Mouse (Mus musculus) neural tube, embryonic 15.5 days (tissue): Measurements from ENCODE around the gene Arl4a. TPM values are rescaled to one million over a fixed set of nuclear protein-coding genes. Genes with fewer than 3 reads are reported as not detected.

Source experiments
- ATAC-seq: fragments of 200-750 bp; cut with Nextera tagmentation; 2 replicates; pipeline ENCODE4 v1.8.0; 2017; ENCODE audit warnings: mild to moderate bottlenecking, moderate TSS enrichment, moderate library complexity; ENCODE audit not compliant: low FRiP score
- H3K27ac ChIP-seq: fragments of 300-500 bp; sonication (generic); replicated peaks from 2 replicates; pipeline ENCODE4 v1.5.1; 2015; ENCODE audit warnings: mild to moderate bottlenecking, inconsistent platforms
- H3K27me3 ChIP-seq: fragments of 300-500 bp; sonication (generic); replicated peaks from 2 replicates; pipeline ENCODE4 v1.6.1; 2015; ENCODE audit warnings: inconsistent platforms
- H3K36me3 ChIP-seq: fragments of 300-500 bp; sonication (generic); 2 replicates; pipeline ENCODE4 v1.6.1; 2015; ENCODE audit warnings: inconsistent platforms
- H3K4me1 ChIP-seq: fragments of 300-500 bp; sonication (generic); 2 replicates; pipeline ENCODE4 v1.6.1; 2015; ENCODE audit warnings: inconsistent platforms
- H3K4me2 ChIP-seq: fragments of 300-500 bp; sonication (generic); 2 replicates; pipeline ENCODE4 v1.6.1; 2015; ENCODE audit warnings: inconsistent platforms, mild to moderate bottlenecking, moderate library complexity
- H3K4me3 ChIP-seq: fragments of 300-500 bp; sonication (generic); replicated peaks from 2 replicates; pipeline ENCODE4 v1.5.1; 2015; ENCODE audit warnings: mild to moderate bottlenecking, inconsistent platforms
- H3K9ac ChIP-seq: fragments of 300-500 bp; sonication (generic); replicated peaks from 2 replicates; pipeline ENCODE4 v1.6.1; 2015; ENCODE audit warnings: mild to moderate bottlenecking, inconsistent platforms
- H3K9me3 ChIP-seq: fragments of 300-500 bp; sonication (generic); replicated peaks from 2 replicates; pipeline ENCODE4 v1.6.1; 2016; ENCODE audit warnings: inconsistent platforms
- WGBS: fragments of 180-500 bp; shearing (Covaris S2); methylation state at CpG from one replicate; pipeline ENCODE4 v1.1.7; 2015; ENCODE audit warnings: mixed read lengths; 5-methylcytosine and 5-hydroxymethylcytosine counted together
- polyA plus RNA-seq: library from polyadenylated mRNA; unstranded; fragments of >200 nt; fragmentation: Nextera tagmentation; extraction: Ambion mirVana; gene quantifications from 2 replicates; pipeline ENCODE4 v1.2.1, GENCODE M21; 2015

Gene Arl4a
- polyA plus RNA-seq, 1 experiment from 2014 or later: 113 TPM

DNA sequence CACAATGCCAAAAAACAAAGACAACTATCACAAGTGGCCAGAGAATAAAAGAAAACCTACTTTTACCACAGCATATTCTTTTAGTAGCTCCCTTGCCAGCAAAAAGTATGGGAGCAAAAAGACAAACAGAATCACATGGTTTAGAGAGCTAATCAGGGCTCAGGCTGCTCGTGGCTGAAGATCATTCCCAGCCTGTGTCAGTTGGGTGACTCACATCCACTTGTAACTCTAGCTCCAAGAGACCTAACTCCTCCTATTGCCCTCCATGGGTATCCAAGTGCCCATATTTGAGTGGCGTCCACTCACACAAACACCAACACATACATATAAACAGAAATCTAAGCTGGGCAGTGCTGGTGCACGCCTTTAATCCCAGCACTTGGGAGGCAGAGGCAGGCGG lies 8.6 kb downstream of the Arl4a start:
- Histone ChIP-seq H3K9me3 (no peaks in the 10 kb centered on the region), H3K4me2 (no peak overlapping the region)

DNA sequence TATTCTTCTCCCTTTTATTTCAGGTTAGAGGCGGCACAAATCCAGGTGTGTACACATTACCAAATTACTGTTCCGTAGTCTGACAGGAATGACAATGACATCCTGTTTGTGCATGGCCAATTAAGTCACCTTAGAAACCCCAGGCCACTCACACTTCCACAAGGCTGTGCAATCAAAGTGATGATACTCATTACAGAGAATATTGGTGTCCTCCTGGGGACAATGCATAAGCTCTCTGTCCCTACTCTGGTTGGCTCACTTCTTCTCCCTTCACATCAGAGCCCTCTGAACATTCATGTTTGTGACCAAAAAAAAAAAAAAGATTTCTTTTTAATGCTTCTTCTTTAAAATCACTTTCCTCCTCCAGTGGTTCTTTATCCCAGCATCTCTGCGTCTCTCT lies 10.0 kb downstream of the Arl4a start:
- 71% methylated on average over 3 of the region's 3 CpGs for WGBS

More for the DNA sequence above, 8.6 kb downstream of the Arl4a start:
- Histone ChIP-seq H3K27ac (no peak overlapping the region), H3K36me3 (no peaks in the 10 kb centered on the region; the same call in 1 of the 2 replicates), H3K27me3 (no peaks in the 10 kb centered on the region), H3K4me1 (peaks cover 2% of the 10 kb centered on the region; the same call in 1 of the 2 replicates), H3K9ac (no peak overlapping the region), H3K4me3 (no peak overlapping the region)
- ATAC-seq: no peak
- 81% methylated on average over 4 of the region's 4 CpGs for WGBS

DNA sequence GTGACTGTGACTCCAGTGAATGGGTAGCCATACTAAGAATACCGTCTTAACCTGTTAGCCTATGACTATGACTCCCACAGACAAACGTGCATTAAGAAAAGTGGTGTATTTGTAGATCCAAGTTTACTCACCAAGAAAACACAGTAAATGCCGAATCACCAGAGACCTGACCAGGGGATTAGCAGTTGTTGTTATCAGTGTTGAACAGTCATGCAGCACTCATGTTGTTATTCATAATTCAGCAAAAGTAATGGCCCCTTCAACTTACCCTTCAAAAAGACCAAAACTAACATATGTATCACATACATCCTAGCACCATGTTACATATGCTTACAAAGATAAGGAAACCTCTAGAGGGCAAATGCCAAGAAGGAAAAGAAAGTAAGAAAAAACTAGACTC lies 10.4 kb downstream of the Arl4a start:
- H3K9ac ChIP-seq: no peak overlapping the region
- H3K36me3 ChIP-seq: no peaks in the 10 kb centered on the region; the same call in 1 of the 2 replicates
- no peak for ATAC-seq
- no peaks in the 10 kb centered on the region for H3K9me3 ChIP-seq
- H3K4me1 ChIP-seq: no peaks in the 10 kb centered on the region
- H3K4me3 ChIP-seq: no peak overlapping the region
- WGBS: 96% methylated on average over 3 of the region's 3 CpGs
- no peak overlapping the region for H3K4me2 ChIP-seq
- H3K27me3 ChIP-seq: no peaks in the 10 kb centered on the region
- H3K27ac ChIP-seq: no peak overlapping the region

More for the DNA sequence above, 10.0 kb downstream of the Arl4a start:
- no peaks in the 10 kb centered on the region for H3K4me1 ChIP-seq
- H3K27me3 ChIP-seq: no peaks in the 10 kb centered on the region
- no peak overlapping the region for H3K4me3 ChIP-seq
- no peaks in the 10 kb centered on the region for H3K9me3 ChIP-seq
- H3K9ac ChIP-seq: no peak overlapping the region
- H3K36me3 ChIP-seq: no peaks in the 10 kb centered on the region; the same call in 1 of the 2 replicates
- H3K27ac ChIP-seq: no peak overlapping the region
- no peak overlapping the region for H3K4me2 ChIP-seq
- no peak for ATAC-seq

DNA sequence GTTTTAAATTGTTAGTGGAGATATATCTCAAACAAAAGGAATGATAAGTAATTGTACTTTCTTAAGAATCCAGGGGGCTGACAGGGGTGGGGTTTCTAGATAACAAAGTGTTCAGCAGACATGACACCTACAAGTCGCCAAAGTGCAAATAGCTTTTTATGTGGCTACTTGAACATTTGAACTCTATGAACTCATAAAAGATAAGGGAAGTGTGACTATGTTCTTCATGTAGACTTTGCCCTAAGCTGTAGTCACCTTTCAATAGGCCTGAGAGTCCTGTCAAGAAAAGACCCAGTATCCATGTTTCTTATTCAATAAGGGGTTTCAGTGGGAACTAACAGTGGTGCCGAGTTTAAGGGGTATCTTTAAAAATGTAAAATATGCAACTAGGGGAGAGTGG lies 13.9 kb downstream of the Arl4a start:
- ATAC-seq: no peak
- no peak overlapping the region for H3K4me2 ChIP-seq
- no peaks in the 10 kb centered on the region for H3K4me1 ChIP-seq
- H3K9me3 ChIP-seq: no peaks in the 10 kb centered on the region
- no peaks in the 10 kb centered on the region for H3K36me3 ChIP-seq
- H3K4me3 ChIP-seq: no peak overlapping the region
- 85% methylated on average over 2 of the region's 2 CpGs for WGBS
- H3K9ac ChIP-seq: no peak overlapping the region
- no peak overlapping the region for H3K27ac ChIP-seq
- H3K27me3 ChIP-seq: no peaks in the 10 kb centered on the region

DNA sequence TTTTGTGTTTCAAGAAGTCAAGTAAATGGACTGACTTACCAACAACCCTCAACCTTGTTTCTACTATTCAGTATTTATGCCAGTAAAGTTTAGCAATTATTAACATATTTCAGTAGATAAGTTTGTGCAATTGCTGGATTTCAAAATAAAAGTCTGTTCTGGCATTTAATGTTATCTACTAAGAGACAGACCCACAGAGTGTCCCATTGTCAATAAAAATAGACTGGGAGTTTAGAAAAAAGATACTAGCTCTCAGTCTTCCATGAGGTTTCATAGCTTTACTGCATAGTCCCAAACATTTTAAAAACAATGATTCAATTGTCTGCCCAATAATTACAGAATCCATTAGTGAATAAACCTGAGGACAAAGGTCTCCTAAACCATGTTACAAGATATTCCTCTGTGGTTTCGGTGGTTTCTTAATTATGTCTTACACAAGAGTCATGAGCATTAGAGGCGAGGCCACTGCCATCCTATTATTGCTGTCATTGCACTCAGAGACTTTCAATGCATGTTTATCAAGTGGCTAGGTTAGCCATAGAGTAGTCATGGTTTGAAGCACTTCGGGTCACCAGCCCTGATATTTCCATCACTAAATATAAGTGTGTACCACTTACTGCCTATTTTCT lies 14.7 kb downstream of the Arl4a start:
- Histone ChIP-seq H3K4me3 (no peak overlapping the region), H3K27me3 (no peaks in the 10 kb centered on the region), H3K27ac (no peak overlapping the region), H3K4me2 (no peak overlapping the region), H3K4me1 (no peaks in the 10 kb centered on the region), H3K9me3 (no peaks in the 10 kb centered on the region), H3K9ac (no peak overlapping the region), H3K36me3 (no peaks in the 10 kb centered on the region)
- WGBS: 87% methylated on average over 3 of the region's 3 CpGs
- ATAC-seq: no peak

DNA sequence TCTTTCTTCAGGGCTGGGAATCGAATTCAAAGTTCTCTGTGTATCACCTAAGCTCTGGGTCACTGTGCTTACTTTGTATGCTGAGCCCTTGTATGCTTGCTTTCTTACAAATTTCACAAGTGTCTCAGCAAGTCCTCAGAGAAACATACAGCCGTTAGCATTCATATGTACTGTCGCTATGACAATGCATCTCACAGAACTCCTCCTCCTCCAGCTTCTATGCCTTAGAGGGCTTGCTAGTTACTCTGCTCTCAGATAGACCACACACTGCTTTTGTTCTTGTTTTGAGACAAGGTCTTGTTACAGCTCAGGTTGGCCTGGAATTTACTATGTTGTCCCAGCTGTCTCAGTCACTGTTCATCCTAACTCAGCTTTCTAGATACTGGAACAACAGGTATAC lies 15.5 kb downstream of the Arl4a start:
- 76% methylated on average over 3 of the region's 3 CpGs for WGBS
- ATAC-seq: no peak
- peaks cover 3% of the 10 kb centered on the region; the same call in 1 of the 2 replicates for H3K4me1 ChIP-seq
- H3K27ac ChIP-seq: no peak overlapping the region
- no peak overlapping the region for H3K9ac ChIP-seq
- no peaks in the 10 kb centered on the region for H3K9me3 ChIP-seq
- H3K4me3 ChIP-seq: no peak overlapping the region
- H3K36me3 ChIP-seq: no peaks in the 10 kb centered on the region
- no peak overlapping the region for H3K4me2 ChIP-seq
- H3K27me3 ChIP-seq: no peaks in the 10 kb centered on the region

DNA sequence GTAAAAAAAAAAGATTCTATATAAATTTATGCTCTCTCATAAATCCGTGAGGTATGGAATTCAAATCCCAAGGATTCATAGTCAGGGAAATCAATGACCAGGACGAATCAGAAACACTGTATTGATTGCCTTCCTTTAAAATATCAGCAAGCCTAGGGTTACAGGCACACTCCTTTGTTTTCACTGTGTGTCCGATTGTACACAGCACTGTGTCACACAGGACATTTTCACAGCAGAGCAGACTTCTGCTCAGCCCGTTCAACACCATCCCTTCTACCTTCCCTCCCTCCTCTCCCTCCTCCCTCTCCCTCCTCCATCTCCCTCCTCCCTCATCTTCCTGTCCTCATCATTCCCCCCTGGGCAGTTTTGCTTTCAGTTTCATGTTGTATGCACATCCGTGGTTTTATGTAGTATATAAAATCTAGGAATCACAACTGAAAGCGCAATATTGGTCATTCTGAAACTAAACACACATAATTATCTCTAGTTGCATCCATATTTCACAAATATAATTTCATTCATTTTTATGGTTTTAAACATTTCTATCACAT lies 19.8 kb downstream of the Arl4a start:
- no peaks in the 10 kb centered on the region for H3K9me3 ChIP-seq
- WGBS: 56% methylated on average over 6 of the region's 6 CpGs
- H3K4me2 ChIP-seq: no peak overlapping the region
- ATAC-seq: no peak
- H3K36me3 ChIP-seq: no peaks in the 10 kb centered on the region
- no peak overlapping the region for H3K4me3 ChIP-seq
- no peak overlapping the region for H3K27ac ChIP-seq
- peaks cover 18% of the 10 kb centered on the region; the same call in 1 of the 2 replicates for H3K4me1 ChIP-seq
- no peaks in the 10 kb centered on the region for H3K27me3 ChIP-seq
- H3K9ac ChIP-seq: 0 out of 2 replicates have a peak overlapping the region, but pooled peaks have one; percentile 26

DNA sequence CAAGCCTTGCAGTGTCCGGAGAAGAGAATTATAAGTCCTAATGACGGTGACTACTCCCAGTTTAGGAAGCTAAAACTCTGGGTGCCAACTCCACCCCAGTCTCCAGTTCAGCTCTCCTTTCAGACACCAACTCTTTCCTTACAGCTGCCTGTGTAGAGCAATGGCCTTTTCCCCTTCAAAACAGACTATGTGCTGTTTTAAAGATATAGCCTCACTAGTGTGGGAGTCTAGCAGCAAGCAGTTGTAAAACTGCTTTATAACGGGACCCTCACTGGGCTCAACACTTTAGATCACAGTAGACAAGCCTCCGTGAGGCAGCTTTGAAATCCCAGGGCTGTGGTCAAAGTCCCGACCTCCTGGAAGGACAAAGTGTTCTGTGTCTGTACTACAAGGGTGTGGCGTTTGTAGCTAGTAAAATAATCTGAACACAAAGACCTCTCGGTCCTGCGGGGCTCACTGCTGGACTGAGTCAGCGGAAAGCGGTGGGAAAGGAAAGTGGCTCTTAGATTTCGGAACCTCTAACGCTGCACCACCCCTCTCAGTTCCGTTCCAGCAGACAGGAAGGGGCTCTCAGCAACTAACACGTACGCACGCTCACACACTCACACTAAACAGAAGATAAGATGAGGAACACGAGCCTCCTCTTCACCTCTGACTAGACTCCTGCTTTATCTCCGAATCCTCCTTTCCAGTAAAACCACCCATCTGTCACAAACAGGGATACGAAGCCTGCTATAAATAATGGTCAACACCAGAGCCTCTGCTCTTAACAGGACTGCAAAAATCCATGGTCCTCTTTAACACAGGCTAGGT lies 21.0 kb downstream of the Arl4a start:
- H3K9me3 ChIP-seq: no peaks in the 10 kb centered on the region
- H3K4me1 ChIP-seq: peaks cover 18% of the 10 kb centered on the region; the same call in 1 of the 2 replicates
- H3K36me3 ChIP-seq: no peaks in the 10 kb centered on the region
- WGBS: 10% methylated on average over 19 of the region's 19 CpGs
- H3K27me3 ChIP-seq: no peaks in the 10 kb centered on the region
- peak; percentile 74 for ATAC-seq
- H3K4me2 ChIP-seq: peak overlapping the region; percentile 65
- H3K9ac ChIP-seq: peak overlapping the region; percentile 43
- peak overlapping the region; percentile 63 for H3K27ac ChIP-seq
- peak overlapping the region; percentile 32 for H3K4me3 ChIP-seq

DNA sequence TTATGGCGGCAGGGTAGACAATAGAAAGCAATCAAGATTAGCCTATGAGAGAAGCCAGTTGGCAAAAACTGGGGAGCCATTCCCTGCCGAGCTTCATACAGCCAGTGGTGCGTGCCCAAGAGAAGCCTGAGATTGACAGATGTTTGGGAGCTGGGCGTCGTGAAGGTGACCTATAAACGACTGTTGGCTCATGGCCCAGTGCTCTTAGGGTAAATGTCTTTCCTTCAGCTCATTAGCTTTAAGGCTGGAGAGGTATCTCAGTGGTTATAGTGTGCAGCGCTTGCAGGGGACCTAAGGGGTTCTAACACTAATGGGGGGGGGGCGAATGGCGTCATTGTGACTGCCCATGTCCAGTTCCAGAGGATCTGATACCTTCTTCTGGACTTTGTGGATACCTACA lies 21.8 kb downstream of the Arl4a start:
- H3K9ac ChIP-seq: no peak overlapping the region
- ATAC-seq: no peak
- H3K4me3 ChIP-seq: no peak overlapping the region
- WGBS: 52% methylated on average over 9 of the region's 9 CpGs
- peaks cover 18% of the 10 kb centered on the region; the same call in 1 of the 2 replicates for H3K4me1 ChIP-seq
- no peaks in the 10 kb centered on the region for H3K9me3 ChIP-seq
- no peaks in the 10 kb centered on the region for H3K36me3 ChIP-seq
- H3K4me2 ChIP-seq: no peak overlapping the region
- peak overlapping the region; percentile 63 for H3K27ac ChIP-seq
- H3K27me3 ChIP-seq: no peaks in the 10 kb centered on the region

DNA sequence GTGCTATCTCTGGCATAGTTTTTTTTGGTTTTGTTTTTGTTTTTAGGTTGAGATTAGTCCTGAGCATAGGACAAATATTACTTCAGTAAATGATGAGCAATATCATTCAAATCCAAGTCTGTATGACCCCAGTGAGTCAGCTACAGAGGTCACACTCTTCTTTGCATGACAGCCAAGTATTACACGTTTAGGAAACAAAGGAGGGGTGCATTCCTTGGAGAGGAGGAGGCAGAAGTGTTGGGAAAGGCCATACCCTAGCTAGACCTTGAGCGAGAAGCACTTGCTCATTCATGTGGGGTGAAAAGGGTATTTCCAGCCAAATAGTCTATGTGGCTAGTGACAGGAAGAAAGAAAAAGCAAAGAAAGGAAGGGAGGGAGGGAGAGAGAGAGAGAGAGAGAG lies 28.0 kb downstream of the Arl4a start:
- no peak for ATAC-seq
- Histone ChIP-seq H3K9me3 (no peaks in the 10 kb centered on the region), H3K4me3 (no peak overlapping the region), H3K36me3 (no peaks in the 10 kb centered on the region), H3K4me1 (no peaks in the 10 kb centered on the region), H3K27me3 (no peaks in the 10 kb centered on the region), H3K4me2 (no peak overlapping the region), H3K9ac (no peak overlapping the region), H3K27ac (no peak overlapping the region)
- 53% methylated on average over 2 of the region's 2 CpGs for WGBS

DNA sequence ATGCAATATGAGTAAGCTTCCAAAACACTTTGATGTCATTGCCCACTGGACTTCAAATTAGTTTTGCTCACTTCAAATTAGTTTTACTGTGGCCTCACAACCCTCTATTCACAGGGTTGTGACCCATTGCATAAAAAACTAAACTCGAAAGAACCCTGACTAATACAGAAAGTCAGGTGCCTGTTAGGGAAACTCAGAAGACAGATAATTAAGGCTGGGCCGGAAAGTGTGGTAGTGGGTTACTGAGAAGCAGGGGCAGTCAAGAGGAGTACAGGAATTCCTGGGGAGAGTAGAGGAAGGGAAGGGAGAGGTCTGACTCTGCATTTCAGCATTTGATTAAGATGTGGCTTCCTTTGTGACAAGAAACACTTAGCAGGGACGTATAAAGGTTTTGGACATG lies 29.4 kb downstream of the Arl4a start:
- Histone ChIP-seq H3K4me2 (no peak overlapping the region), H3K27me3 (no peaks in the 10 kb centered on the region), H3K36me3 (no peaks in the 10 kb centered on the region), H3K9me3 (no peaks in the 10 kb centered on the region), H3K4me1 (no peaks in the 10 kb centered on the region), H3K27ac (no peak overlapping the region), H3K9ac (no peak overlapping the region), H3K4me3 (no peak overlapping the region)
- no peak for ATAC-seq
- WGBS: 72% methylated on average over 3 of the region's 3 CpGs

DNA sequence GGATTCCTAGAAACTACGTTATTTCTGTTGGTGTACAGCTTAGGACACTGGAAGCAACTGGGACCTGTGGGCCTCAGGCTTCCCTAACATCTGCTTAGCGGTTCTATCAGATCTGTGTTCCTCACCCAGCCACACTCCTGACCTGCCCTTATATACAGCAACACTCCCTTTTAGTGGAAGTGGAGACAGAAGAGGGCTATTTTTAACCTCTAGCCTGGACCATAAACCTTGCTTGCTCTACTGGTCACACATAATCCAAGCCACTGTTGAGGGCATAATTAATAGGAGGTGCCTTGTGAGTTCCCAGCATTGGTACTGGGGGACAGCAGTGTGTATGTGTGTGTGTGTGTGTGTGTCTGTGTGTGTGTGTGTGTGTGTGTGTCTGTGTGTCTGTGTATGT lies 33.1 kb downstream of the Arl4a start:
- Histone ChIP-seq H3K36me3 (no peaks in the 10 kb centered on the region), H3K4me1 (no peaks in the 10 kb centered on the region), H3K9ac (no peak overlapping the region), H3K9me3 (no peaks in the 10 kb centered on the region), H3K4me2 (no peak overlapping the region), H3K4me3 (no peak overlapping the region), H3K27ac (no peak overlapping the region), H3K27me3 (no peaks in the 10 kb centered on the region)
- ATAC-seq: no peak
- WGBS: 67% methylated on average over 2 of the region's 2 CpGs
